Mouse (Mus musculus) embryonic facial prominence, embryonic 11.5 days (tissue): ENCODE results near the gene Tex33. TPM values are rescaled to one million over a fixed set of nuclear protein-coding genes. Genes with fewer than 3 reads are reported as not detected.

Experiments
- ATAC-seq: fragments of 200-750 bp; cut with Nextera tagmentation; replicated peaks from 2 replicates; pipeline ENCODE4 v1.8.0; 2017; ENCODE audit warnings: low read depth; ENCODE audit not compliant: insufficient number of reproducible peaks, low FRiP score, low TSS enrichment
- DNase-seq: peaks from one replicate; pipeline ENCODE4 v3.0.0-alpha.2; 2015; ENCODE audit warnings: low spot score
- H3K27ac ChIP-seq: fragments of 300-500 bp; sonication (generic); replicated peaks from 2 replicates; pipeline ENCODE4 v1.5.1; 2014; ENCODE audit warnings: mild to moderate bottlenecking, low read depth, low read length, control low read depth
- H3K27me3 ChIP-seq: fragments of 300-500 bp; sonication (generic); 2 replicates; pipeline ENCODE4 v1.6.1; 2014; ENCODE audit warnings: mild to moderate bottlenecking, low read length, moderate library complexity, mixed read lengths; ENCODE audit not compliant: control insufficient read depth, insufficient read depth
- H3K36me3 ChIP-seq: fragments of 300-500 bp; sonication (generic); replicated peaks from 2 replicates; pipeline ENCODE4 v1.6.1; 2014; ENCODE audit warnings: low read depth, mild to moderate bottlenecking, low read length, moderate library complexity, mixed read lengths; ENCODE audit not compliant: control insufficient read depth, insufficient read depth
- H3K4me1 ChIP-seq: fragments of 300-500 bp; sonication (generic); 2 replicates; pipeline ENCODE4 v1.6.1; 2014; ENCODE audit warnings: low read length, mixed read lengths; ENCODE audit not compliant: control insufficient read depth, insufficient read depth
- H3K4me2 ChIP-seq: fragments of 300-500 bp; sonication (generic); 2 replicates; pipeline ENCODE4 v1.6.1; 2014; ENCODE audit warnings: low read depth, mild to moderate bottlenecking, control low read depth, low read length, moderate library complexity
- H3K4me3 ChIP-seq: fragments of 300-500 bp; sonication (generic); 2 replicates; pipeline ENCODE4 v1.5.1; 2014; ENCODE audit warnings: low read depth, low read length, control low read depth
- H3K9ac ChIP-seq: fragments of 300-500 bp; sonication (generic); replicated peaks from 2 replicates; pipeline ENCODE4 v1.6.1; 2014; ENCODE audit warnings: mild to moderate bottlenecking, control low read depth, low read length
- H3K9me3 ChIP-seq: fragments of 300-500 bp; sonication (generic); replicated peaks from 2 replicates; pipeline ENCODE4 v1.6.1; 2016; ENCODE audit warnings: mild to moderate bottlenecking, low read length, inconsistent platforms, mixed read lengths; ENCODE audit not compliant: control insufficient read depth
- WGBS: fragments of 180-500 bp; shearing (Covaris S2); extraction: QIAGEN DNeasy Blood & Tissue Kit; methylation state at CpG from one replicate; pipeline ENCODE4 v1.1.7; 2014; 5-methylcytosine and 5-hydroxymethylcytosine counted together
- polyA plus RNA-seq: library from polyadenylated mRNA; unstranded; fragments of >200 nt; fragmentation: Nextera tagmentation; extraction: Ambion mirVana; gene quantifications from 2 replicates; pipeline ENCODE4 v1.2.1, GENCODE M21; 2014

Gene Tex33
- polyA plus RNA-seq, 1 experiment from 2014 or later, result not detected

DNA sequence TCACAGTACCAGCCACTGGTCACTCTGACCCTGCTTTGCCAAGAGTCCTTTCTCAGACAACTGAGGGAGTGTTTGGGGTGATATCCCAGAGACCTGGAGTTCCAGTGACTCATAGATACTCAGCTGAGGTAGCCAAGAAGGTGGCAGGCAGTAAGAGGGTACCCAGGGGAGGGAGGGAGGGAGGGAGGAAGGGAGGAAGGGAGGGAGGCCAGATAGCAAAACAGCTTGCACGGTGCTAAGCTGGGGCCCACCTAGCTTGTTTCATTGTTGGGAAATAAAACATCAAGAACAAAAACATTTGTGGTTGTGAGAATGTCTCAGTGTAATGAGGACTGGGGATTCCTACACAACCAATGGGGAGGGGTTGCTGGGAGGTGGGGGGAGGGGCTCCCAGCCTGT is 18.0 kb upstream of the Tex33 start:
- H3K4me2 ChIP-seq, result no peak overlapping the region
- no peak overlapping the region for H3K4me3 ChIP-seq
- no peaks in the 10 kb centered on the region for H3K36me3 ChIP-seq
- H3K27ac ChIP-seq, result no peak overlapping the region
- 54% methylated on average over 1 of the region's 1 CpGs for WGBS
- ATAC-seq (no peak), DNase-seq (no peak)
- peaks cover 3% of the 10 kb centered on the region for H3K4me1 ChIP-seq
- no peak overlapping the region for H3K9ac ChIP-seq
- no peaks in the 10 kb centered on the region for H3K9me3 ChIP-seq
- peaks cover 19% of the 10 kb centered on the region for H3K27me3 ChIP-seq

DNA sequence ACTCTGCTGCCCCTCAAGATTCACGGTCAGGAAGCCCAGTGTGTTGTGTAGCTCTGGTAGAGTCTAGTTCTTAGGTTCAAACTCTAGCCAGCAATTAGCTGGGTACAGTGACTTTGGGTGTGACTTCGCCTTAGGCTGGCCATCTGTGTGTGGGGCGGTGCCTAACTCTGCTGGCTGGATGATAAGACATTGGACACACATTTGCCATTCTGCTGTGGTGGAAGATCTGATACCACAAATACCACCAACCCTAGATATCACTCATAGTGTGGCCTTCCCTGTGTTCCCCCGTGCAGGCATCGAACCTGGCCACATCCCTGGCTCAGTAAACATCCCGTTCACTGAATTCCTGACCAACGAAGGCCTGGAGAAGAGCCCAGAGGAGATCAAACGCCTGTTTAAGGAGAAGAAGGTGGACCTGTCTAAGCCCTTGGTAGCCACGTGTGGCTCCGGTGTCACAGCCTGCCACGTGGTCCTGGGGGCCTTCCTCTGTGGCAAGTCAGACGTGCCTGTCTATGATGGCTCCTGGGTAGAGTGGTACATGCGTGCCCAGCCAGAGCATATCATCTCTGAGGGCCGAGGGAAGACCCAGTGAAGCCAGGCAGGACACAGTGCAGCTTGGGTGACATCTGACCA is 17.5 kb upstream of the Tex33 start:
- no peaks in the 10 kb centered on the region for H3K9me3 ChIP-seq
- peaks cover 3% of the 10 kb centered on the region for H3K4me1 ChIP-seq
- WGBS, result 82% methylated on average over 14 of the region's 14 CpGs
- H3K4me2 ChIP-seq, result no peak overlapping the region
- no peak overlapping the region for H3K27ac ChIP-seq
- no peaks in the 10 kb centered on the region for H3K36me3 ChIP-seq
- ATAC-seq (no peak), DNase-seq (no peak)
- no peak overlapping the region for H3K9ac ChIP-seq
- peaks cover 19% of the 10 kb centered on the region for H3K27me3 ChIP-seq
- H3K4me3 ChIP-seq, result no peak overlapping the region

DNA sequence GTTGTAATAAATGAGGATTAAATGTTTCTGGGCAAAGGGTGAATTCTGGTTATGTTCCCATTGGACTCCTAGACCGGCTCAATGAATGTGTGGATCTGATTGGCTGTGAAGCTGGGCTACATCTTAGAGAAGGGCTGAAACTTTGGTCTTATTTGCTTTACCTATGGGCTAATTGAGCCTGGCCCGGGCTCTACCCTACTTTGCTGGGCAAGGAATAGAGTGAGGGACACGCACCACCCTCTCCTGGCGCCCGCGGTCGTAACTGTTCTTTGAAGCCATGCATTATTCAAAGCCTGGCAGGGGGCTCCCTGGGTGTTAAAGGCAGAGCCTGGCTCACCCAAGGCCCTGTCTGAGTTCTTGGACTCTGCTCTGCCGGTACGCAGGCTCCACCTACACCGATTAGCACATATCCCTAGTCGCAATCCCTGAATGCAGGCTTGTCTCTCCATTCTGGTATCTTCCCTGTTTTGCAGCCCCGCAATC is 13.9 kb upstream of the Tex33 start:
- DNase-seq, result no peak
- no peak for ATAC-seq
- H3K4me3 ChIP-seq, result peak overlapping the region; percentile 17; the same call in 1 of the 2 replicates
- peaks cover 3% of the 10 kb centered on the region; the same call in 1 of the 2 replicates for H3K4me1 ChIP-seq
- H3K27me3 ChIP-seq, result peaks cover 19% of the 10 kb centered on the region
- peak overlapping the region; percentile 43 for H3K4me2 ChIP-seq
- no peak overlapping the region for H3K27ac ChIP-seq
- no peaks in the 10 kb centered on the region for H3K9me3 ChIP-seq
- no peaks in the 10 kb centered on the region for H3K36me3 ChIP-seq
- no peak overlapping the region for H3K9ac ChIP-seq
- WGBS, result 13% methylated on average over 12 of the region's 12 CpGs

DNA sequence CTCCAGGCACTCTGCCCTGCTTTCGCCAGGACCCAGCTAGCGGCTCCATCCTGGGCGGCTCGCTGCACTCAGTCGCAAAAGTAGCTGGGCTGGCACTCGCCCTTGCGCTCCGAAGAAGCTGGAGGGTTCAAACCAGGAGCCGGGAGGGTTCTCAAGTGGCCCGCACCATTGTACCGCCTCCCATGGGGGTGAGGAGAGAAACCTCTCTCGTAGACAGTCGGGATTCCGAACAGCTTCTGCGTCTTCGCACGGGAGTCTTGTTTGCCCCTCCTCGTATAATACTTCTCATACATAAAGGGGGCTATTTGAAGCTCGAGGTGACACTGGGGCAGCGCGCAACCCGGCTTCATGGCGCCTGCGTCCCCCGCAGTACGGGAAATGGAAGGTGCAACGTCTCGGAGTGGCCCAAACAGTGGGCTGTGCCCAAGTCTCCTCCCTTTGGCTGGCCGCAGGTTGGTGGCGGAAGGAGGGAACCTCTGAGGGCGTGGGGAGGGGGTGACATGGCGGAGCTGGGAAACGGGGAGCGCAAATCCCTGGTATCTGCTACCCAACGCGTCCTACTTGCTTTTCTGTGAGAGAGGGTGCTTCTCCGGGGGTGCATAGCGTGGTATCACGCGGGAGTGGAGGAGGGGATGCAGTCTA is 10.7 kb upstream of the Tex33 start, which contains the start of gene Mpst:
Gene Mpst, plus strand, starts transcription at position 124 of the 642 bp plus-strand sequence.
- H3K4me3 ChIP-seq, result peak within 1 kb of the TSS; percentile 60
- H3K4me1 ChIP-seq, result peaks cover 3% of the 10 kb centered on the region; the same call in 1 of the 2 replicates
- peak within 1 kb of the TSS; percentile 85 for H3K27ac ChIP-seq
- H3K36me3 ChIP-seq, result no peaks in the 10 kb centered on the region
- under 1% methylated on average over 40 of the region's 40 CpGs for WGBS
- peaks cover 19% of the 10 kb centered on the region for H3K27me3 ChIP-seq
- H3K9me3 ChIP-seq, result no peaks in the 10 kb centered on the region
- peak; percentile 89 for ATAC-seq
- peak; percentile 89 for DNase-seq
- peak within 1 kb of the TSS; percentile 66 for H3K9ac ChIP-seq
- peak within 1 kb of the TSS; percentile 87 for H3K4me2 ChIP-seq

DNA sequence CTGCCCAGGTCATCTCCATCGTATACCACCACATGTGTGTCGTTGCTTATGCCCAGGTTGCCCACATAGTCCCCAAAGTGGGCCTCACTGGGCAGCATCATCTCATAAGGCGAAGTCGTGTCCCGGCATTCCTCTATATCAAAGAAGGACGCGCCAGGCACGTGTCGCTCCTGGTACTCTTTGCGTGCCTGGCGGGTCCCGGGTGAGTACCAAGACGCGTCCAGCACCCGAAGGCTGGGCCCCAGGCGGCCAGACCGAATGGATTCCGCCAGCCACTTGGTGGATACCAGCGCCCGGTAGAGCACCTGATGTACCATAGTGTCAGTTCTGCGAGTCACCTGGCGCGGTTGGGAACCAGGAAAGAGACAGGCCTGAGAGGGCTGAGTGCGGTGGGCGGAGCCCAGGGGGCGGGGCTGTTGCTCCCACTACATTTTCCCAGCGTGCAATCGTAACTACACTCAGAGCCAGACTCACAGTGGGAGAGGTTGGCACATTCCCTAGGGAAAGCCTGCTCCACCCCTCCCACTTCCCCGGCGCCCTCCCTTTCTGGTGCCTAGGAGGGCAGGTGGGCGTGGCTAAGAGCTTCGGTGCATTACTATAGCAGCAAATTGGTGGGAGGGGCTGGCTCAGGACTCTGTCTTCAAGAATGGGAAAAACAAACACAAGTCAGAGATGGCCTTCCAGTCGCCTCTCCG is 10.0 kb upstream of the Tex33 start, which contains the start of gene Tst:
Gene Tst, minus strand, starts transcription at position 391 of the 695 bp plus-strand sequence.
- H3K9me3 ChIP-seq, result no peaks in the 10 kb centered on the region
- peak within 1 kb of the TSS; percentile 60 for H3K4me3 ChIP-seq
- H3K4me2 ChIP-seq, result peak within 1 kb of the TSS; percentile 87
- H3K4me1 ChIP-seq, result peaks cover 3% of the 10 kb centered on the region; the same call in 1 of the 2 replicates
- 2% methylated on average over 33 of the region's 34 CpGs for WGBS
- H3K27me3 ChIP-seq, result peaks cover 13% of the 10 kb centered on the region
- no peaks in the 10 kb centered on the region for H3K36me3 ChIP-seq
- DNase-seq (peak; percentile 85), ATAC-seq (peak; percentile 60)
- H3K9ac ChIP-seq, result peak within 1 kb of the TSS; percentile 66
- H3K27ac ChIP-seq, result peak within 1 kb of the TSS; percentile 85

DNA sequence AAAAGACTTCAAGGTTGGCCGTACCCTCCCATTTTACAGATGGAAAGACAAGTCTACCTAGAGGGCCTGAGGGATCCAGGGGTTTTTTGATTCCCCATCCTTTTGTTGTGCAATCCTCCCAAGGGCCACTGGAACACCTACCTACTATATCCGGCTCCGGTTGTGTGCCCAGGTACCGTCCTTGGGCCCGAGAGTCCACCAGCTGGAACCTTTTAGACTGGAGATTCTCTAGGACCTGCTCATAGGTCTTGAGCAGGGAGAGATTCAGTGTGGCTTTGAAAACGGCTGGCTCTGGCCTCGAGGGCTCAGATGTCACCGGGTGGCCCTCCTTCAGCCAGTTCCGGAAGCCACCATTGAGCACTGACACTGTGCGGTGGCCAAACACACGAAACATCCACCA is 9.4 kb upstream of the Tex33 start:
- Histone ChIP-seq H3K27ac (no peak overlapping the region), H3K27me3 (peaks cover 7% of the 10 kb centered on the region), H3K9me3 (no peaks in the 10 kb centered on the region), H3K4me3 (peak overlapping the region; percentile 60), H3K4me2 (peak overlapping the region; percentile 87), H3K36me3 (no peaks in the 10 kb centered on the region), H3K9ac (no peak overlapping the region; the same call in 1 of the 2 replicates), H3K4me1 (peaks cover 1% of the 10 kb centered on the region; the same call in 1 of the 2 replicates)
- ATAC-seq (no peak), DNase-seq (no peak)
- WGBS, result 51% methylated on average over 11 of the region's 11 CpGs

DNA sequence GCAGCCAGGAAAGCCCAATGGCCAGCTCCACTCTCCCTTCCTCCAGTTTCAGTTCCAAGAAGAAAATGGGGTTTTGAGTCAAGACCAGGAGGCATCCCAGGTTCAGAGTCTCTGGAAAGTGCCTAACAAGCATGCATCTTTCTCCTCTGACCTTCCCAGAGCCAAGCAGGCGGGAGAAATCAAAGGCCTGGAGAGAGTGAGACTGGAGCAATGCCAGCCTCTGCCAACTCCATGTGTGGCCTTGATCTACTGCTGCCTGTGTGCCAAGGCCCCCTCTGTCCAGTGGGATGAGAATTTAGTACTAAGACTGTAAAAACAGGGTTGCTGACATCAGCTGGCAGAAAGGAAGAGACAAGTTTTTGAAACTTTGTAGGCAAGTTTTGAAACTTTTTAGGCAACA is 8.2 kb upstream of the Tex33 start:
- DNase-seq, result no peak
- no peaks in the 10 kb centered on the region; the same call in 1 of the 2 replicates for H3K4me1 ChIP-seq
- 78% methylated on average over 1 of the region's 1 CpGs for WGBS
- no peaks in the 10 kb centered on the region for H3K36me3 ChIP-seq
- H3K27me3 ChIP-seq, result no peaks in the 10 kb centered on the region
- no peaks in the 10 kb centered on the region for H3K9me3 ChIP-seq
- no peak overlapping the region for H3K4me2 ChIP-seq
- H3K4me3 ChIP-seq, result no peak overlapping the region
- no peak for ATAC-seq
- no peak overlapping the region for H3K27ac ChIP-seq
- H3K9ac ChIP-seq, result no peak overlapping the region
